Mouse (Mus musculus) kidney, postnatal 0 days (tissue): ENCODE data around the gene Rpl3. TPM values are rescaled to one million over a fixed set of nuclear protein-coding genes. Genes with fewer than 3 reads are reported as not detected.
A peak's percentile ranks its signal among the peaks of the same experiment; 100 is the strongest.

Source experiments
- ATAC-seq: fragments of 200-750 bp; cut with Nextera tagmentation; replicated peaks from 2 replicates; pipeline ENCODE4 v1.8.0; 2017; ENCODE audit warnings: low read depth, moderate number of reproducible peaks, moderate TSS enrichment, moderate library complexity; ENCODE audit not compliant: low FRiP score
- DNase-seq: peaks from one replicate; pipeline ENCODE4 v3.0.0-alpha.2; 2016; ENCODE audit warnings: low spot score
- H3K27ac ChIP-seq: fragments of 300-500 bp; sonication (generic); 2 replicates; pipeline ENCODE4 v1.5.1; 2014; ENCODE audit warnings: mild to moderate bottlenecking
- H3K27me3 ChIP-seq: fragments of 300-500 bp; sonication (generic); 2 replicates; pipeline ENCODE4 v1.6.1; 2014; ENCODE audit warnings: low read length, mixed read lengths; ENCODE audit not compliant: insufficient read depth
- H3K36me3 ChIP-seq: fragments of 300-500 bp; sonication (generic); 2 replicates; pipeline ENCODE4 v1.6.1; 2014; ENCODE audit warnings: low read length, mixed read lengths; ENCODE audit not compliant: insufficient read depth
- H3K4me1 ChIP-seq: fragments of 300-500 bp; sonication (generic); replicated peaks from 2 replicates; pipeline ENCODE4 v1.6.1; 2014; ENCODE audit warnings: antibody characterized with exemption, low read length, mixed read lengths; ENCODE audit not compliant: insufficient read depth
- H3K4me2 ChIP-seq: fragments of 300-500 bp; sonication (generic); 2 replicates; pipeline ENCODE4 v1.6.1; 2014; ENCODE audit warnings: mild to moderate bottlenecking, low read length, moderate library complexity, mixed read lengths
- H3K4me3 ChIP-seq: fragments of 300-500 bp; sonication (generic); replicated peaks from 2 replicates; pipeline ENCODE4 v1.5.1; 2014; ENCODE audit warnings: low read depth, low read length
- H3K9ac ChIP-seq: fragments of 300-500 bp; sonication (generic); 2 replicates; pipeline ENCODE4 v1.6.1; 2014; ENCODE audit warnings: low read depth, low read length
- H3K9me3 ChIP-seq: fragments of 300-500 bp; sonication (generic); replicated peaks from 2 replicates; pipeline ENCODE4 v1.6.1; 2016; ENCODE audit warnings: low read length, inconsistent platforms, mixed read lengths
- CTCF ChIP-seq: IDR thresholded peaks from 2 replicates; pipeline ENCODE4 v1.5.1; 2016; ENCODE audit warnings: antibody characterized with exemption, low read depth, mild to moderate bottlenecking, moderate library complexity
- WGBS: fragments of 180-500 bp; shearing (Covaris S2); extraction: QIAGEN DNeasy Blood & Tissue Kit; methylation state at CpG from one replicate; pipeline ENCODE4 v1.1.7; 2014; 5-methylcytosine and 5-hydroxymethylcytosine counted together
- polyA plus RNA-seq: library from polyadenylated mRNA; unstranded; fragments of >200 nt; fragmentation: Nextera tagmentation; extraction: Ambion mirVana; gene quantifications from 2 replicates; pipeline ENCODE4 v1.2.1, GENCODE M21; 2015

The Rpl3 gene
- polyA plus RNA-seq, 1 experiment from 2014 or later, result 975 TPM

GRCm38 (mm10) chr15:80083276-80083731, 8.4 kb downstream of the Rpl3 start:
- Histone ChIP-seq H3K27me3 (no peaks in the 10 kb centered on the region), H3K36me3 (peaks cover 25% of the 10 kb centered on the region), H3K4me1 (peaks cover 6% of the 10 kb centered on the region; the same call in 1 of the 2 replicates), H3K27ac (peak overlapping the region; percentile 88), H3K9me3 (no peaks in the 10 kb centered on the region), H3K4me3 (peak overlapping the region; percentile 73), H3K4me2 (peak overlapping the region; percentile 84), H3K9ac (peak overlapping the region; percentile 81)
- under 1% methylated on average over 30 of the region's 30 CpGs for WGBS
- ATAC-seq, result peak; percentile 94
- DNase-seq, result peak; percentile 99
- TF ChIP-seq CTCF, result peak; percentile 40; the same call in 1 of the 2 replicates

DNA sequence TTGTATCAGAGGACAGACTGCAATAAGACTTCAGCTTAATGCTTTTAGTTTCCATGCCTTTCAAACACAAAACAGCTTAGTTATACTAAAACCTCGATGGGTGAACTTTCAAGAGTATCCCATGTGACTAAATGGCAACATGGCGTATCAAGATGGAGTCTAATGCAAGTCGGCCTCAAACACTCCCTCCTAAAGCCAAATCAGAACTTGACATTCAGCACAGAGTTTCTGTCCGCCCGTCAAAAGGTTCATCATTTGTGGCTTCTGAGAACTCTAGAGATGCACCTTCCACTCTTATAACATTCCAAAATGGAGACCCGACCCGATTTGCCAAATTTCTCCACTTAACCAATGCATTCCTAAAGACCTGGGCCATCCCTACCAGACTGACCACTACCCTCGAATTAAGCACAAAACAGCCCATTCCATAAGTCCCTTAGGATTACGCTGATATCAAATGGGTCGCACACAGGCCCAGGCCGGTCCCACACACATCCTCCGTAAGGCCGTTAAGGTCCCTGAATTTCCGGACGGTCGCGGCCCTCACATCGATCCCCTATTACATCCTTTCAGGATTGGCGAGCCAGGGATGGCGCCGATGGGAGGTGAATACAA, 8.9 kb downstream of the Rpl3 start:
- ATAC-seq (peak; percentile 46), DNase-seq (peak; percentile 64)
- Histone ChIP-seq H3K36me3 (peaks cover 31% of the 10 kb centered on the region), H3K27ac (peak overlapping the region; percentile 88), H3K27me3 (no peaks in the 10 kb centered on the region), H3K9me3 (no peaks in the 10 kb centered on the region), H3K4me1 (peaks cover 6% of the 10 kb centered on the region; the same call in 1 of the 2 replicates), H3K9ac (peak overlapping the region; percentile 81), H3K4me2 (peak overlapping the region; percentile 84), H3K4me3 (peak overlapping the region; percentile 73)
- WGBS, result under 1% methylated on average over 21 of the region's 21 CpGs
- no peak for TF ChIP-seq CTCF

DNA sequence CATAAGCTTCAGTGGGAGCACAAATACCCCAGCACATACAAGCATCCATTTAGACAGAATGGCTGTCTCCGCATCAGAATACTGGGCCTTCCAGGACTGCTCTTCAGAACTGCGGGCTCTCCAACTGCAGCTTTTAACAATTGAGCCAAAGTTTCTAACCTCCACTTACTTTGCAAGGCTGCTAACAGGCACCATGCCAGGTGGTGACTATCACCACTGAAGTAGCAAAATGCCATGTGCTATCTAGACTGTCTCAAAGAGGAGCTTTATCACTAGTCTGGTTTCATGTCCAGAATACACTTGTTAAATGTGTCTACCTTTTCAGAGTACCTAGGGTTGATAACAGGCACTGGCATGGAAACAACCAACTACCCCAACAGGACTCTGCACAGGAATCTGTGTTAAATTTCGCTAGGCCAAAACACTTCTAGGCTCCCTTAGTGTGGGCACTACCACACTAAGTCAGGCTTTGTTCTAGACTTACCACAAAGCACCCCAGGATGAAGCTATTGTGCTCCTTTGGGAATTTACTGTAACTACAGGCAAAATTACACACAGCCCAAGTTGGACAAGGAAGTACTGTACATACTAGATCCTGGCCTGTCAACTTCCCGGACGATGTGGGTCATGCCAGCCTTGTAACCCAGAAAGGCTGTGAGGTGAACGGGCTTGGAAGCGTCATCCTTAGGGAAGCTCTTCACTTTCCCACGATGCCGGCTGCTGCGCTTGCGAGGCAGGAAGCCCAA, 9.7 kb downstream of the Rpl3 start:
- no peak for DNase-seq
- H3K9ac ChIP-seq, result peak overlapping the region; percentile 81; the same call in 1 of the 2 replicates
- no peak for ATAC-seq
- peaks cover 6% of the 10 kb centered on the region; the same call in 1 of the 2 replicates for H3K4me1 ChIP-seq
- 7% methylated on average over 10 of the region's 11 CpGs for WGBS
- peak overlapping the region; percentile 84 for H3K4me2 ChIP-seq
- H3K4me3 ChIP-seq, result peak overlapping the region; percentile 73
- no peaks in the 10 kb centered on the region for H3K9me3 ChIP-seq
- no peaks in the 10 kb centered on the region for H3K27me3 ChIP-seq
- TF ChIP-seq CTCF, result no peak
- H3K27ac ChIP-seq, result peak overlapping the region; percentile 88
- H3K36me3 ChIP-seq, result peaks cover 37% of the 10 kb centered on the region

DNA sequence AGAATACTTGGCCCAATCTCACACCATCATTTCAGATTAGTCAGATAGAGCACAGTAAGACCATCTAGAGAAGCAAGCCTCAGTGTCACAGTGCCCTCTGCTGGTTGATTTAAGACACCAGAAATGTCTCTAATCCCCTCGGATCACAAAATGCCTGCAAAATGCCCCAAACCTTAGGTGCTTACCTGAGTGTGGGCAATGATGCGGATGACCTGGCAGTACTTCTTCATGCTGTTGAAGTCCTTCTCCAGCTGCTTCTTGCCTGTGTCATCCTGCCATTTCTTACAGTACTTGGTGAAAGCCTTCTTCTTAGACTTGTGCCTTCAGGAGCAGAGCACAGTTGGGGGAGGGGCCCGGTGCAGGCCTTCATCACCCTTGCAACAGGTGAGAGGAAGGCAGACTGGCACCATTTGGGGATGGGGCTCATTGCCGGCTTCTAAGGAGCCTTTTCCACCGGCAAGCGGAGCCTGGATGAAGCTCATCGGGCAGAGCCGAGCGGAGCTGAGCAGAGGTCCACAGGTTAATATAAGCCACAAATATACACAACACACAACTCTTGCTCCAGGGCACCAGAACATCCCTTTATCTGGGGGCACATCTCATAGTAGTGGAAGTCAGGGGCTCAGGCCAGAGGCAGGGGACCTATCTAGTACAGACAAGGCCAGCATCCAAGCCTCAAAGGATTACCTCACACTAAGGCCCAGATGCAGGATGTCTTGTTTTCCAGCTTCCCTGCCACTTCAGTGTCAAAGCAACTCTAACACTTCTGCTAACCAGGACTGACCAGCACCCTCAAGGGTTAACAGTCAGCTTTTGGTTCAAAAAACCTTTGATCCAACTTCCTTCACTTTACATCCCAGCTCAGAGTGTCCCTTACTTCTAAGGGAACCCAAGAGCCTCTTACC, 10.7 kb downstream of the Rpl3 start:
- H3K36me3 ChIP-seq, result peaks cover 38% of the 10 kb centered on the region
- ATAC-seq (no peak), DNase-seq (peak; percentile 85)
- H3K4me3 ChIP-seq, result peak overlapping the region; percentile 73
- WGBS, result 37% methylated on average over 9 of the region's 9 CpGs
- no peaks in the 10 kb centered on the region for H3K27me3 ChIP-seq
- H3K4me1 ChIP-seq, result peaks cover 6% of the 10 kb centered on the region; the same call in 1 of the 2 replicates
- TF ChIP-seq CTCF, result peak; percentile 80
- peak overlapping the region; percentile 81; the same call in 1 of the 2 replicates for H3K9ac ChIP-seq
- peak overlapping the region; percentile 84 for H3K4me2 ChIP-seq
- H3K27ac ChIP-seq, result no peak overlapping the region
- H3K9me3 ChIP-seq, result no peaks in the 10 kb centered on the region

DNA sequence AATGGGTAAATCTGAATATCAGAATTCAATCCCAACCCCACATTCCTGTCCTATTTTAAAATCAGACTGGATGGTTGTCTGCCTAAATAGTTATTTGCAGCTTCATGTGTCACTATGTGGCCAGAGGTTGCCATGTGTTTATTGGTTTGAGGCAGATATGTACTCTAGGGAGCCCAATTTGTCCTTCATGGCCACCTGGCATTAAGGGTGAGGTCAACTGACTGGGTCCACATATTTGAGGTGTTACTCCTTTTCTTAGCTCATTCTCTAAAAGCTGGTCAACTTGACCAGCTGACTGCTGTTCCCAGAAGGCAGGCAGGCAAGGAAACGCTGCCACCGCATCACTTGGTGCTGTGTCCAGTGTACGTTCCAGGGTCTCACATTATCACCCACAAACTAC, 11.7 kb downstream of the Rpl3 start:
- no peak overlapping the region for H3K4me2 ChIP-seq
- no peak overlapping the region for H3K27ac ChIP-seq
- ATAC-seq, result no peak
- H3K4me1 ChIP-seq, result peaks cover 6% of the 10 kb centered on the region; the same call in 1 of the 2 replicates
- no peak for DNase-seq
- WGBS, result 73% methylated on average over 3 of the region's 3 CpGs
- H3K9ac ChIP-seq, result no peak overlapping the region
- H3K27me3 ChIP-seq, result no peaks in the 10 kb centered on the region
- H3K9me3 ChIP-seq, result no peaks in the 10 kb centered on the region
- TF ChIP-seq CTCF, result no peak
- H3K36me3 ChIP-seq, result peaks cover 38% of the 10 kb centered on the region
- no peak overlapping the region for H3K4me3 ChIP-seq

GRCm38 (mm10) chr15:80079129-80079668, 12.5 kb downstream of the Rpl3 start:
- no peak overlapping the region for H3K9ac ChIP-seq
- no peaks in the 10 kb centered on the region for H3K9me3 ChIP-seq
- H3K27ac ChIP-seq, result no peak overlapping the region
- no peak overlapping the region for H3K4me2 ChIP-seq
- ATAC-seq (no peak), DNase-seq (no peak)
- H3K4me1 ChIP-seq, result peaks cover 6% of the 10 kb centered on the region; the same call in 1 of the 2 replicates
- H3K27me3 ChIP-seq, result no peaks in the 10 kb centered on the region
- H3K4me3 ChIP-seq, result no peak overlapping the region
- 90% methylated on average over 5 of the region's 5 CpGs for WGBS
- TF ChIP-seq CTCF, result no peak
- H3K36me3 ChIP-seq, result peaks cover 38% of the 10 kb centered on the region
